ENCODE assay signal across 16 mouse cellular contexts in the genomic region with DNA sequence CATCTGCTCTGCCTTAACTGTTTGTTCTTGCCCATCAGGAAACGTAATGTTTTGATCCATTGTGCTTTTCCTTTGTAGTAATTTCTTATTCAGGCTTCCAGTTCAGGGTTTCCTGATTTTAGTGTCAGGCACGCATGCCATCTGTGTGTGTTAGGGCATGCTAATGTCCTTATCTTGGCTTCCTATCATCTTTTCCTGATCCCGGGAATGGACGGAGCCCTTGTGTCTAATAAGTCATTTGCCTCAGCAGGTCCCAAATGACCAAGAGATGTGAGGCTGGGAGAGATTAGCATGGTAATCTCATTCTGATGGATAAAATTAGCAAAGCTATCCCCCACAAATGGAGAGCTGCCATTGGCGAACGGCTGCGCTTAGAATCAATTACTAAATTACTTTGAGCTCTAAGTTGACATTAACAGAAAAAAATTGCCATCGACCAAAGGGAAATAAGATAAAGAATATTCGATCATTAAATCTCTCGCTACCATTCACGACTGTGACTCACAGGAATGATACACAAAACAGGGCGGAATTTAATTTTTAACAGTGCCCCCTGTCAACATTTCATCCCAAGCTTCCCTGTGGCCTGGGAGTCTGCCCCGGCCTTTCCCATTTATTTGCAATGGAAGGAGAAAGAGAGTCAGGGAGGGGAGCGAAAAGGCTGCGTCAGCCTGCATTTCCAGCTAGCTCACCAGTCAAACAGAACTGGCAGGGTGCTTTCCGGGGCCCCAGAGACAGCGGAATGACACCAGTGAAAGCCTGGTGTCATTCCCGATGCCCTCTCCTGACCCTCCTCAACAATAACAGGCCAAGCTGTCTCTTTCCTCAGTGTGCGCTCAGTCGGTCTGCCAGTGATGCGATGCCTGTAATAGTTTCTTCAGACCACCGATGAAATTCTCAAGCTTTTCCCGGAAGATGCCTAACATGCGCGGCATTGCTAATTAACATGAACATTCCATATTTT. TPM values are rescaled to one million over a fixed set of nuclear protein-coding genes. Genes with fewer than 3 reads are reported as not detected.
DNase-seq lines count a peak whose midpoint lies in the region; ATAC-seq and TF ChIP-seq lines count a peak whose summit lies in the region.
"Had no signal": no experiment of that assay in that cellular context is flagged by ENCODE, and none has a peak within 500 bp of the region (broad histone marks: within the 10 kb centered on the region; RNA-seq: fewer than 3 reads in every experiment).

No protein-coding gene starts in this region.

- no peaks in the 10 kb centered on the region for H3K4me1 ChIP-seq in forebrain, postnatal 0 days (ENCODE audit: insufficient read depth)
- H3K4me1 ChIP-seq in midbrain, embryonic 13.5 days (replicated peaks) = peaks cover 22% of the 10 kb centered on the region
- H3K4me1 ChIP-seq: heart, embryonic 13.5 days; stomach, embryonic 15.5 days had no signal

- no peak overlapping the region for H3K9ac ChIP-seq in forebrain, postnatal 0 days
- H3K9ac ChIP-seq in midbrain, embryonic 13.5 days (replicated peaks) = no peak overlapping the region
- H3K9ac ChIP-seq: embryonic facial prominence, embryonic 12.5 days; heart, embryonic 13.5 days; limb, embryonic 13.5 days; lung, embryonic 15.5 days; stomach, embryonic 15.5 days had no signal

- 28% methylated on average over 25 of the region's 25 CpGs for WGBS in forebrain, postnatal 0 days
- WGBS in midbrain, embryonic 13.5 days = 24% methylated on average over 25 of the region's 25 CpGs

- TF ChIP-seq CTCF in forebrain, postnatal 0 days (IDR thresholded peaks at IDR 0.05; ENCODE audit: low read depth) = no peak

- H3K4me2 ChIP-seq in forebrain, postnatal 0 days (ENCODE audit: low read depth) = 0 out of 2 replicates have a peak overlapping the region, but pooled peaks have one; percentile 29
- H3K4me2 ChIP-seq in midbrain, embryonic 13.5 days (replicated peaks) = peak overlapping the region; percentile 42
- H3K4me2 ChIP-seq: embryonic facial prominence, embryonic 12.5 days; heart, embryonic 13.5 days; limb, embryonic 13.5 days; lung, embryonic 15.5 days; stomach, embryonic 15.5 days had no signal

- no peaks in the 10 kb centered on the region for H3K9me3 ChIP-seq in forebrain, postnatal 0 days (ENCODE audit: low read length)
- H3K9me3 ChIP-seq in midbrain, embryonic 13.5 days = no peaks in the 10 kb centered on the region
- H3K9me3 ChIP-seq: embryonic facial prominence, embryonic 12.5 days; heart, embryonic 13.5 days; limb, embryonic 13.5 days; lung, embryonic 15.5 days; stomach, embryonic 15.5 days had no signal

- no peaks in the 10 kb centered on the region for H3K27me3 ChIP-seq in forebrain, postnatal 0 days (ENCODE audit: insufficient read depth, low read length)
- peaks cover 28% of the 10 kb centered on the region for H3K27me3 ChIP-seq in midbrain, embryonic 13.5 days
- H3K27me3 ChIP-seq: limb, embryonic 13.5 days; lung, embryonic 15.5 days had no signal

- ATAC-seq in forebrain, postnatal 0 days = no peak
- ATAC-seq in midbrain, embryonic 13.5 days = peak; percentile 57

- H3K27ac ChIP-seq in forebrain, postnatal 0 days (ENCODE audit: low read depth, low read length) = no peak overlapping the region
- H3K27ac ChIP-seq in midbrain, embryonic 13.5 days = peak overlapping the region; percentile 36; the same call in 1 of the 2 replicates
- H3K27ac ChIP-seq: embryonic facial prominence, embryonic 12.5 days; heart, embryonic 13.5 days; limb, embryonic 13.5 days; lung, embryonic 15.5 days; stomach, embryonic 15.5 days had no signal

- H3K36me3 ChIP-seq in forebrain, postnatal 0 days (ENCODE audit: insufficient read depth) = no peaks in the 10 kb centered on the region
- no peaks in the 10 kb centered on the region for H3K36me3 ChIP-seq in midbrain, embryonic 13.5 days
- H3K36me3 ChIP-seq: embryonic facial prominence, embryonic 12.5 days; heart, embryonic 13.5 days; limb, embryonic 13.5 days; lung, embryonic 15.5 days; stomach, embryonic 15.5 days had no signal

- DNase-seq in heart, adult 11 months = peak; percentile 42
- no peak for DNase-seq in heart, postnatal 4 days
- no peak for DNase-seq in forebrain, postnatal 0 days
- peak; percentile 59 for DNase-seq in retina, postnatal 1 day
- DNase-seq in layer of hippocampus, postnatal 25 days (ENCODE audit: extremely low spot score in 1 of 2, low spot score in 1 of 2) = no peak
- DNase-seq in frontal cortex, postnatal 36 days (ENCODE audit: low spot score in 2 of 2) = no peak
- DNase-seq in lung, postnatal 4 days = no peak
- DNase-seq: kidney, adult 11 months; right cerebral cortex, postnatal 14 days had no signal

- H3K4me3 ChIP-seq in forebrain, postnatal 0 days (ENCODE audit: low read depth, low read length) = no peak overlapping the region
- no peak overlapping the region for H3K4me3 ChIP-seq in midbrain, embryonic 13.5 days (replicated peaks)
- H3K4me3 ChIP-seq: embryonic facial prominence, embryonic 12.5 days; heart, embryonic 13.5 days; limb, embryonic 13.5 days; lung, embryonic 15.5 days; stomach, embryonic 15.5 days had no signal

RNA-seq across cellular contexts. Expression of a gene that starts 40.2 kb away (rescaled TPM):
- total RNA-seq in heart, postnatal 4 days (2021) = under 1 TPM in 1 of 2 experiments, not detected in 1; 0.14 TPM
- total RNA-seq in forebrain, postnatal 0 days (2014; rRNA removed) = not detected in 2 replicates
- polyA plus RNA-seq in forebrain, postnatal 0 days (2015; fragmentation: Nextera tagmentation; extraction: Ambion mirVana) = not detected in 2 replicates
- 1.1 and 2.0 TPM in 2 replicates for polyA plus RNA-seq in midbrain, embryonic 13.5 days (2015; fragmentation: Nextera tagmentation; extraction: Ambion mirVana)
- total RNA-seq in layer of hippocampus, postnatal 25 days (2021) = not detected
- total RNA-seq: layer of hippocampus, postnatal 10 days had no signal

Comparison
In these comparisons a context has a peak if more than half of its experiments do, and no peak if none do; other contexts are left out.
1. DNase-seq: peak in heart, adult 11 months (single experiment) and retina, postnatal 1 day (single experiment); none in heart, postnatal 4 days (single experiment), forebrain, postnatal 0 days (single experiment), layer of hippocampus, postnatal 25 days (0 of 2), frontal cortex, postnatal 36 days (0 of 2) and lung, postnatal 4 days (0 of 2).